Mouse (Mus musculus) T-helper 17 cell (primary cell): ENCODE results near the gene Dusp1.

Experiments
- in situ Hi-C, 2 experiments: fragments of 300-600 bp; cut with MboI, MseI; formaldehyde crosslinking; loops; 1 replicate in 1 of 2; 2 replicates in 1 of 2; pipeline ENCODE4 v1.15.1; 2025; ENCODE audit warnings: high pct_unique_total_duplicates in 2 of 2

Dusp1 gene

GRCm38 (mm10) chr17:26561651-26562181 is at the start of gene Dusp1:
Dusp1 (minus strand) TSS chr17:26562128.
- in situ Hi-C loops: no loop called here

GRCm38 (mm10) chr17:26611328-26611727 is 49.4 kb upstream of the Dusp1 start:
- in situ Hi-C loops: loop anchor here in 1 of 2 experiments (10.0 kb wide), 1 partner anchor 417 kb away; the partner anchor contains the start of gene Pdia2

GRCm38 (mm10) chr17:26609820-26610219 is 47.9 kb upstream of the Dusp1 start:
- in situ Hi-C loops: loop anchor here in 1 of 2 experiments (10.0 kb wide), 1 partner anchor 415 kb away; the partner anchor contains the start of gene Pdia2

GRCm38 (mm10) chr17:26608877-26609276 is 46.9 kb upstream of the Dusp1 start:
- in situ Hi-C loops: no loop called here

- in situ Hi-C loops: no loop called here
Measured at GRCm38 (mm10) chr17:26608348-26608747, 46.4 kb upstream of the Dusp1 start.

GRCm38 (mm10) chr17:26606516-26606915 is 44.6 kb upstream of the Dusp1 start:
- in situ Hi-C loops: no loop called here

GRCm38 (mm10) chr17:26605636-26606035 is 43.7 kb upstream of the Dusp1 start:
- in situ Hi-C loops: no loop called here

GRCm38 (mm10) chr17:26603311-26603710 is 41.4 kb upstream of the Dusp1 start:
- in situ Hi-C loops: no loop called here

GRCm38 (mm10) chr17:26602371-26602885 is 40.5 kb upstream of the Dusp1 start:
- in situ Hi-C loops: no loop called here

- in situ Hi-C loops: no loop called here
Measured at GRCm38 (mm10) chr17:26601926-26602325, 40.0 kb upstream of the Dusp1 start.

- in situ Hi-C loops: no loop called here
Measured at GRCm38 (mm10) chr17:26601514-26601913, 39.6 kb upstream of the Dusp1 start.

GRCm38 (mm10) chr17:26600913-26601447 is 39.1 kb upstream of the Dusp1 start:
- in situ Hi-C loops: no loop called here

- in situ Hi-C loops: no loop called here
Measured at GRCm38 (mm10) chr17:26598845-26599244, 36.9 kb upstream of the Dusp1 start.

- in situ Hi-C loops: no loop called here
Measured at GRCm38 (mm10) chr17:26596856-26597481, 35.0 kb upstream of the Dusp1 start.

GRCm38 (mm10) chr17:26596168-26596658 is 34.3 kb upstream of the Dusp1 start:
- in situ Hi-C loops: no loop called here

- in situ Hi-C loops: no loop called here
Measured at GRCm38 (mm10) chr17:26595448-26596167, 33.7 kb upstream of the Dusp1 start.

- in situ Hi-C loops: no loop called here
Measured at GRCm38 (mm10) chr17:26594958-26595357, 33.0 kb upstream of the Dusp1 start.

GRCm38 (mm10) chr17:26594171-26594570 is 32.2 kb upstream of the Dusp1 start:
- in situ Hi-C loops: no loop called here

GRCm38 (mm10) chr17:26593199-26593598 is 31.3 kb upstream of the Dusp1 start:
- in situ Hi-C loops: no loop called here

- in situ Hi-C loops: no loop called here
Measured at GRCm38 (mm10) chr17:26592510-26592909, 30.6 kb upstream of the Dusp1 start.

GRCm38 (mm10) chr17:26587961-26588487 is 26.1 kb upstream of the Dusp1 start:
- in situ Hi-C loops: no loop called here
